Mouse (Mus musculus): Measurements from ENCODE around the gene Gm19668.

Gene Gm19668

GRCm38 (mm10) chr10:77798921-77799508 is at the start of gene Gm19668:
Gene Gm19668, minus strand, starts transcription at chr10:77799133.
- 75% methylated on average over 8 of the region's 8 CpGs for WGBS

- 86% methylated on average over 2 of the region's 2 CpGs for WGBS
Observed at GRCm38 (mm10) chr10:77847538-77847937, 48.6 kb upstream of the Gm19668 start.

DNA sequence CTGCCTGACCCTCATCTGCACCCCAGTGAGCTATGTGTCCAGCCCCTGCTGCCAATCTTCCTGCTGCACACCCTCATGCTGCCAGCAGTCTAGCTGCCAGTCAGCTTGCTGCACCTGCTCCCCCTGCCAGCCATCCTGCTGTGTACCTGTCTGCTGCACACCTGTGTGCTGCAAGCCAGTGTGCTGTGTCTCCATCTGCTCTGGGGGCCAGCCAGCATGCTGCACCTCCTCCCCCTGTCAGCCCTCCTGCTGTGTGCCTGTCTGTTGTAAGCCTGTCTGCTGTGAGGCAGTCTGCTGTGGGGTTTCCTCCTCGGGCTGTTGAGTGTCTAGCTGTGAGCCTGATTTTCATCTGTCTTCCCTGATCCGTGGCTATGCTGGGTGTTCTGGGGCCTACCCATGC is 48.0 kb upstream of the Gm19668 start:
- WGBS: 43% methylated on average over 2 of the region's 2 CpGs

- 67% methylated on average over 3 of the region's 3 CpGs for WGBS
Observed at GRCm38 (mm10) chr10:77846503-77846902, 47.6 kb upstream of the Gm19668 start, which contains the start of gene Gm36176. Gene Gm36176, plus strand, starts transcription at chr10:77846803.

GRCm38 (mm10) chr10:77839006-77839405 is 40.1 kb upstream of the Gm19668 start:
- WGBS: 83% methylated on average over 6 of the region's 6 CpGs

GRCm38 (mm10) chr10:77835647-77836046 is 36.7 kb upstream of the Gm19668 start, which contains the start of gene Krtap10-10:
Gene Krtap10-10, plus strand, starts transcription at chr10:77835947.
- WGBS: 42% methylated on average over 9 of the region's 9 CpGs

DNA sequence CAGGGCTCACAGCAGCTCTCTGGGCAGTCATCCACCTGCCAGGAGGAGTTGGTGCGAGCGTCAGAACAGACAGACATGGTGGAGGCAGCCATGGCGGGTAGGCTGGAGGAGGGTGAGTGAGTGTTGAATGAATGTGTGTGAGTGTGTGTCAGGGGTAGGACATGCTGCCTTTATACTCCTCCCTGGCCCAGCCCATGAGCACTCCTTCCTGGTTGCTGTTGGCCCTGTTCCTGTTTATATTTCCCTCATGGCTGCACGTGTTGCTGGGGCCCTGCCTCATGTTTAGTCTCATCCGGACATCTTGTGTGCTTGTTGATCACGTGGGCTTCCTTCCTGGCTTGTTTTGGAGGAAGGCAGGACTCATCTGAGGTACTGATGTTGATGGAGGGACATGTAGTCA is 28.0 kb upstream of the Gm19668 start, which contains the start of gene Krtap10-4:
TSS of gene Krtap10-4 (minus strand) at position 145 of the 400 bp plus-strand sequence.
- 40% methylated on average over 6 of the region's 6 CpGs for WGBS

DNA sequence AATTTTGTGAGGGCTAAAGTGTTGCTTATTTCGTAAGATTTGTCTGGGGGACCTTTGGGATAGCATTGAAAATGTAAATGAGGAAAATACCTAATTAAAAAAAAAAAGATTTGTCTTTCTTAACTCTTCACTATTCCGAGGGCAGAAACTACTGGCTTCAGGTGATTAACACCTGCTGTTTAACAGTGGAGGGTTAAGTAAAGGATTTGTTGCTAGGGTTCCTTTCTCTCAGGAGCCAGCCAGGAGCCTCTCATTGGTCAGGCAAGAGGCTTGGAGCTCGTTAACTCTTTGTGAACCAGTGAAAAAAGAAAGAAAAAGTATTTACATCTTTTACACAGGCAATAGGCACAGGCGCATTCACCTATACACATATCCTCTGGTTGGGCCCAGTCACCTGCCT is 20.3 kb upstream of the Gm19668 start:
- 56% methylated on average over 4 of the region's 4 CpGs for WGBS

GRCm38 (mm10) chr10:77818523-77818922 is 19.6 kb upstream of the Gm19668 start:
- WGBS: 91% methylated on average over 4 of the region's 4 CpGs

DNA sequence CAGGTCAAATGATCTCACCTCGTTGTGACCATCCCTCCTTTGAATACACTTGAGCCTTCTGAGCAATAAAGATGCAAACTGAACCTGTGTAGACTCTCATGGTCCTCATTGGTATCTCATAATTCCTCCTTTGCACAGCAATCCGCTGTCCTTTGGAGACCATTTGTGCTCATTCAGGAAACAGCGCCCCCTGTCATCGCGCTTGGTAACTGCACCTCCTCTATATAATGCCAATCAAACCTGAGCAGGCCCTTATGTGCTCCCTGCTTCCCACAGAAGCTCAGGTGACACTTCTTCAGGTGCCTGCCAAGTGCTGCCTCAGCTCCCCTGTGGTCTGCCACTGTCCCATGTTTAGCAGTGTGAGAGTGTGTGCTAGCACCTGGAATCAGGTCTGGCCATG is 16.6 kb upstream of the Gm19668 start:
- 41% methylated on average over 5 of the region's 5 CpGs for WGBS

- 55% methylated on average over 4 of the region's 4 CpGs for WGBS
Observed at GRCm38 (mm10) chr10:77814382-77814781, 15.4 kb upstream of the Gm19668 start, which contains the start of gene Gm2696. Gene Gm2696, plus strand, starts transcription at chr10:77814682.

DNA sequence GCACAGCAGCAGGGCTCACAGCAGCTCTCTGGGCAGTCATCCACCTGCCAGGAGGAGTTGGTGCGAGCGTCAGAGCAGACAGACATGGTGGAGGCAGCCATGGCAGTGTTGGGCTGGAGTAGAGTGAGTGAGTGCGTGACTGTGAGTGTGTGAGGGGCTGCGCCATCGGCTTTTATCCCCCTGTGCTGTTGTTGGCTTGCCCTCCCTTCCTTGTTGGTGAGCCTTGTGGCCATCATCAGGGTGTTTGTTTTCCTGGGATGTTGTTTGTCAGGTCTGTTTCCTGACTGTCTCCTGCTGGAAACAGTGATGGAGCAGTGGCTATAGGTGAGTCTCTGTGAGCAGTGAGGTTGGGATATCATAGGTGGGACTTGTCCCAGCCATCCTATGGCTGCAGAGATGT is 12.8 kb upstream of the Gm19668 start, which contains the start of gene Gm9507:
TSS of gene Gm9507 (minus strand) at position 101 of the 400 bp plus-strand sequence.
- 69% methylated on average over 5 of the region's 5 CpGs for WGBS

GRCm38 (mm10) chr10:77804095-77804494 is 5.2 kb upstream of the Gm19668 start:
- 81% methylated on average over 3 of the region's 3 CpGs for WGBS

DNA sequence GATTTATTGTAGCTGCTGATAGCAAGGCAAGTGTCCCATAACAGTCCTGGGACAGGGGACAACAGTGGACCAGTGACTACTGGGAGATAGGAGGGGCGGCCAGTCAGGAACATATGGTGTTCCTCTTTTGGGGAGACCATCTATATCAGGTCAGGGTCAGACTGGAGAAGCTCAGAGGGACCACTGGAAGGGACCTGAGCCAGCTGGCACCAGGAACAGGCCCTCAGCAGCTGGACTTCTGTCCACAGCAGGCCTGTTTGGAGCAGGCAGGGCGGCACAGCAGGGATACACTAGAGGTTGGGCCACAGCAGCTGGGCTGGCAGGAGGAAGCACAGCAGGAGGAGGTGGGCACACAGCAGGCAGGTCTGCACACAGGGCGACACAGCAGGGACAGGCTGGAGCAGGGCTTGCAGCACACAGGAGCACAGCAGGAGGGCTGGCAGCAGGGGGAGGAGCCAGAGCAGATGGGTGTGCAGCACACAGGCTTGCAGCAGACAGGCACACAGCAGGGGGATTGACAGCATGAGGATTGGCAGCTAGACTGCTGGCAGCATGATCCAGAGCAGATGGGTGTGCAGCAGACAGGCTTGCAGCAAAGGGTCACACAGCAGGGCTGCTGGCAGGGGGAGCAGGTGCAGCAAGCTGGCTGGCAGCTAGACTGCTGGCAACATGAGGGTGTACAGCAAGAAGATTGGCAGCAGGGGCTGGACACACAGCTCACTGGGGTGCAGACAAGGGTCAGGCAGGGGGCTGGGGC is 591 bp downstream of the Gm19668 start:
- WGBS: 70% methylated on average over 3 of the region's 3 CpGs

GRCm38 (mm10) chr10:77797677-77798076 is 1.3 kb downstream of the Gm19668 start:
- 63% methylated on average over 3 of the region's 3 CpGs for WGBS

- 43% methylated on average over 2 of the region's 2 CpGs for WGBS
Observed at GRCm38 (mm10) chr10:77794976-77795375, 4.0 kb downstream of the Gm19668 start, which contains the start of gene Gm9639. Gene Gm9639, minus strand, starts transcription at chr10:77795076.

GRCm38 (mm10) chr10:77788621-77789020 is 10.3 kb downstream of the Gm19668 start:
- WGBS: 67% methylated on average over 2 of the region's 2 CpGs

GRCm38 (mm10) chr10:77787876-77788275 is 11.1 kb downstream of the Gm19668 start, which contains the start of gene Gm7137:
Gene Gm7137, minus strand, starts transcription at chr10:77788200.
- WGBS: 18% methylated on average over 1 of the region's 1 CpGs

DNA sequence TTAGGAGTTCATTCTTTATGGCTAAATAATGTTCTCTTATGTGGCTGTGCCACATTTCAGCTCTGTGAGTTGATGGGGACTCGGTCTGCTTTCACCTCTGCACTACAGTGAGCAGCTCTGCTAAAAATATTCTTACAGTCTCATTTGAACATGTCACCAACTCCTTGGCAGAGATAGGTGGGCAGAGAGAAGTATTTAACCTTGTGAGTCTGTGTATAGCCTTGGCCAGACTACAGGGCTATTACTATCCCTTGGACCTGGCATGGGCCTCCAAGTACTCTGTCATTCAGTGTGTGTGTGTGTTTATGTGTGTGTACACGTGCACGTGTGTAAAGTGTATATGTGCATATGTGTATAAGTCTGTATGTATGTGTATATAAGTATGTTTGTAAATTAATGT is 15.5 kb downstream of the Gm19668 start:
- 78% methylated on average over 3 of the region's 3 CpGs for WGBS

DNA sequence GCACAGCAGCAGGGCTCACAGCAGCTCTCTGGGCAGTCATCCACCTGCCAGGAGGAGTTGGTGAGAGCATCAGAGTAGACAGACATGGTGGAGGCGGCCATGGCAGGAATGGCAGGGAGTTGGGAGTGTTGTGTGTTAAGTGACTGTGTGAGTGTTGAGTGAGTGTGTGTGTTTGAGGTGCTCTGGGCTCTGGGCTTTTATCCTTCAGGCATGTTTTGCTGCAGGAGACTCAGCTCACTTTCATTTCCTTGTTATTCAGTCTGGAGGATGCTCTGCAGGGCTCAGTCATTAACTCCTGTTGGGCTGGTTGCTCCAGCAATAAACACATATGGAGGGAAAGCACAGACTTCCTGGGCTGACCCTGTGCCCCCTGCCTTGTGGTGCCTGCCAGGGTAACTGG is 16.5 kb downstream of the Gm19668 start, which contains the start of gene Gm3250:
TSS of gene Gm3250 (minus strand) at position 101 of the 400 bp plus-strand sequence.
- 58% methylated on average over 1 of the region's 1 CpGs for WGBS

- 46% methylated on average over 1 of the region's 1 CpGs for WGBS
Observed at GRCm38 (mm10) chr10:77776844-77777243, 22.1 kb downstream of the Gm19668 start, which contains the start of gene Gm7138. Gene Gm7138, minus strand, starts transcription at chr10:77776944.

DNA sequence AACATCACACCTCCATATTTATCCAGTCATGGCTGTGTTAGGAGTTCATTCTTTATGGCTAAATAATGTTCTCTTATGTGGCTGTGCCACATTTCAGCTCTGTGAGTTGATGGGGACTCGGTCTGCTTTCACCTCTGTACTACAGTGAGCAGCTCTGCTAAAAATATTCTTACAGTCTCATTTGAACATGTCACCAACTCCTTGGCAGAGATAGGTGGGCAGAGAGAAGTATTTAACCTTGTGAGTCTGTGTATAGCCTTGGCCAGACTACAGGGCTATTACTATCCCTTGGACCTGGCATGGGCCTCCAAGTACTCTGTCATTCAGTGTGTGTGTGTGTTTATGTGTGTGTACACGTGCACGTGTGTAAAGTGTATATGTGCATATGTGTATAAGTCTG is 26.8 kb downstream of the Gm19668 start:
- 80% methylated on average over 3 of the region's 3 CpGs for WGBS

DNA sequence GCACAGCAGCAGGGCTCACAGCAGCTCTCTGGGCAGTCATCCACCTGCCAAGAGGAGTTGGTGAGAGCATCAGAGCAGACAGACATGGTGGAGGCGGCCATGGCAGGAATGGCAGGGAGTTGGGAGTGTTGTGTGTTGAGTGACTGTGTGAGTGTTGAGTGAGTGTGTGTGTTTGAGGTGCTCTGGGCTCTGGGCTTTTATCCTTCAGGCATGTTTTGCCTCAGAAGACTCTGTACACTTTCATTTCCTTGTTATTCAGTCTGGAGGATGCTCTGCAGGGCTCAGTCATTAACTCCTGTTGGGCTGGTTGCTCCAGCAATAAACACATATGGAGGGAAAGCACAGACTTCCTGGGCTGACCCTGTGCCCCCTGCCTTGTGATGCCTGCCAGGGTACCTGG is 27.7 kb downstream of the Gm19668 start, which contains the start of gene Gm3238:
TSS of gene Gm3238 (minus strand) at position 101 of the 400 bp plus-strand sequence.
- 62% methylated on average over 1 of the region's 1 CpGs for WGBS
